Mouse (Mus musculus) right cerebral cortex, postnatal 14 days (tissue): ENCODE measurements around the gene Creg1.

Experiments
- DNase-seq: peaks from one replicate; pipeline ENCODE4 v3.0.0; 2022

Gene Creg1

GRCm38 (mm10) chr1:165763635-165764372 lies at the start of gene Creg1:
Gene Creg1 (plus strand): TSS chr1:165763746.
- peak; percentile 91 for DNase-seq

DNA sequence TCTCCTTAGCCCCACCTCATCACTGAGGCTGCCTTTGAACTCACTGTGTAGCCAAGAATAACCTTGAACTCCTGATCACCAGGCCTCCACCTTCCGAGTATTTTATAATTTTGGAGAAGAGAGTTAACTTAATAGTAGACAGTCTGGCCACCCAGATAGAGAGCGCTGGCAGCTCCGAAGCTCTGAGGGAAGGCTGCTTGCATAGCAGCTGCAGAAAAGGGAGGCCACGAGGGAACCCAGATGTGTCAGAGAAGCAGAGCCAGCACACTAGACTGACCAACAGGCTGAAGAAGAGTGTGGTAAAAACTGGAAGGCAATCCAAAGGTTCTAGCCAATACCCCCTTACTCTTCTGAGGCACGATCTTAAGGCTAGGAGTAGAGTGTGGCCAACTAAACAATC lies 49.7 kb upstream of the Creg1 start:
- no peak for DNase-seq

DNA sequence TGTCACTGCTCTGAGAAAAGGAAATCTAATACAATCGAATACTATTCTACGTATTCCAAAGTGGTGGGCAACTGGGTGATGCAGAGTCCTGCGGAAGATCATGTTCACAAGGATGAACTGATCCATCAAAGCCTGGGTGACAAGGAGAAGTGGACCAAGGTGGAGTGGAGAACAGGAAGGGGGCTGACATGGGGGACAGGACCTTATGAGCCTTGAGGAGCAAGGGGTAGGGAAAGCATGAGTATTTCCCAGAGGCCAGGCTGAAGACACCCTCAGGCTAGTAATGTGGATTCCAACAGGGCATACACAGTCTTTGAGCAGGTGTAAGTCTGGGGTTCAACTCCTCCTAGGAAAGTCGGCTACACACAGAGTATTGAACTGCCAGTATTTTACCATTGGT lies 47.1 kb upstream of the Creg1 start:
- DNase-seq, result no peak

GRCm38 (mm10) chr1:165717711-165718542 lies 45.6 kb upstream of the Creg1 start:
- no peak for DNase-seq

- no peak for DNase-seq
These were observed 44.9 kb upstream of the Creg1 start for GRCm38 (mm10) chr1:165718543-165719105.

DNA sequence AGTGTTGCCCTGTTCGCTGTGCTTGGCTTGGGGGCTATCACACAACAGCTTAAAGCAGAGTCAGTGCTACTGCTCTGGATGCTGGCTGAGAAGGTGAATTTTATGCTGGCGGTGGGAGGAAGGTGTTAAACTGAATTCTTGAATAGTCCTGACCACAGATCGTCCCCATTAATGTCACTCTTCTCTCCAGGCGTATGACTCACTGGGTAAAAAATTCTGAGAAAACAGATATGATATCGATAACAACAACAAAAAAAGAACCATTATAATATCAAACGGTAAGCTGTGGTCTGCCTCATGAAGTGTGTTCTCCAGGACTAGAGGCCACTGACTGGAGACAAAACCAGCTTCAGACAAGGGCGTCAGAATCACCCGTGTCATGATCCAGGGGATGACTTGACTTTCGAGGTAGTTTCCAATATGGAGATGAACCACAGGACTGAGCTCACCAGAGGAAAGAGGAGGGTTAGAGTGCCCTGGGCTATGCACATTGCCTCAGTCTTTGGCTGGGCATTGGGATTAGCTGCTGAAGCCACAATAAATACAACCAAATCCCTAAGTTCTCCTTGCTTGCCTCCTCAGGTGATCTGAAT lies 40.9 kb upstream of the Creg1 start:
- no peak for DNase-seq

- no peak for DNase-seq
These were observed 39.1 kb upstream of the Creg1 start for GRCm38 (mm10) chr1:165724219-165725033.

- no peak for DNase-seq
These were observed 38.4 kb upstream of the Creg1 start for GRCm38 (mm10) chr1:165725039-165725644.

DNA sequence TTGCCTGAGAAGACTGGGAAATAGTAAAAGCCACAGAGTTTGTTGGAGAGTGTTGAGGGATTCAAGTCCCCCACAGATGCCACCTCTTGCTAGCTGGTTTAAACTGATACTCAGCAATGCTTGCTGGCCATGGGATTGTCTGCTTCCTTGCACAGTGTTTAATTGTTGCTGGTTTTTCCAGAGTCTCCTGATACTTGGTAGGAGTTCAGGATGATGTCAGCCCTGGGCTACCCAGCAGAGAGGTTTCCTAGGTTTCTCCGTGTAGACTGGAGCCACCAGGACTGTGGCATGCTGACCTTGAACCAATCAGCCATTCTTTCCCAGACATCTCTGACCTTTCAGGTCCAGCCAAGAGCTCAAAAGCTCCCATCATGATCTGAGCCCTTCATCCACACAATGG lies 36.6 kb upstream of the Creg1 start:
- no peak for DNase-seq

DNA sequence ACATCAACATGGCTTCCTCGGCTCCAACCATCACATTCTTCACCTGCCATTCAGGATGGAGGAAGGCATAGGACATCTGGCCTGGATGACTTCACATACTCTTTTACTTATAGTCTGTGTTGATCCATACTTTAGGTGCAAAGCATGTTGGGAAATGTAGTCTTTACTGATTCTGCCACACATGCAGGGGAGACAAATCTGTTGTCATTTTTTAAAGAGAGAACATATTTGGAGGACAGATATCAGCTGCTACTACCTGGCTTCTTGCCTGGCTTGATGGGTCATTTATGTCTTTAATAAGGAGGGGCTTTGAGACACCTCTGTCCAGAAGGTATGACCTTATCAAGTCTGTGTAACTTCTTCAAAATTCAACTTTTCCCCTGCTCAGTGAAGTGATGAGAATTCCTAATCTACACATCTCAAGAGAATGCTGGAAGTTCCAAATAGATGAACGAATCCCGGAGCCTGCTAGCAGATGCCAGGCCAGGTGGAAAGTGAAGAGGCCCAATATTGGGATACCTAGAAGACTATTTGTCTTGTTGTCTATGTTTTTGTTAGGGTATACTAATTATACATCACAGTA lies 35.4 kb upstream of the Creg1 start:
- no peak for DNase-seq

- DNase-seq, result no peak
These were observed 33.4 kb upstream of the Creg1 start for GRCm38 (mm10) chr1:165730129-165730528.

DNA sequence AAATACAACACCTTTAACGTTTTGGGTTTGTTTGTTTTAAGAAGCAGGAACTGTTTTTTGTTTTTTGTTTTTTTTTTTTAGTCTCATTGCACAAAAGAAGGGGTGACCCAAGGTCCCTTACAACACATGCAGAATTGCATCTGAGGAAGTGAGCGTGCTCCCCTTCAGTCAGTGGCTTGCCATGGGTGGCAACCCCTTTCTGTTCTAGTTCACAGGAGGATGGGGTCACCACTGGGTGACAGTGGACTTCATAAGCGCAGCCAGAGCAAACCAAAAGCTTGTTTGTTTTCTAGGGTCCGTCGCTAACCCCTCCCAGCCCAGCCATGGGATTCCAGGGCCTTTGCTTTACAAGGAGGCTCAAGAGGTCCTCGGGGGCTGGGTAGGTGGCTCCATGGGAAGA lies 32.0 kb upstream of the Creg1 start:
- DNase-seq, result no peak

- no peak for DNase-seq
These were observed 28.7 kb upstream of the Creg1 start for GRCm38 (mm10) chr1:165734840-165735239.

DNA sequence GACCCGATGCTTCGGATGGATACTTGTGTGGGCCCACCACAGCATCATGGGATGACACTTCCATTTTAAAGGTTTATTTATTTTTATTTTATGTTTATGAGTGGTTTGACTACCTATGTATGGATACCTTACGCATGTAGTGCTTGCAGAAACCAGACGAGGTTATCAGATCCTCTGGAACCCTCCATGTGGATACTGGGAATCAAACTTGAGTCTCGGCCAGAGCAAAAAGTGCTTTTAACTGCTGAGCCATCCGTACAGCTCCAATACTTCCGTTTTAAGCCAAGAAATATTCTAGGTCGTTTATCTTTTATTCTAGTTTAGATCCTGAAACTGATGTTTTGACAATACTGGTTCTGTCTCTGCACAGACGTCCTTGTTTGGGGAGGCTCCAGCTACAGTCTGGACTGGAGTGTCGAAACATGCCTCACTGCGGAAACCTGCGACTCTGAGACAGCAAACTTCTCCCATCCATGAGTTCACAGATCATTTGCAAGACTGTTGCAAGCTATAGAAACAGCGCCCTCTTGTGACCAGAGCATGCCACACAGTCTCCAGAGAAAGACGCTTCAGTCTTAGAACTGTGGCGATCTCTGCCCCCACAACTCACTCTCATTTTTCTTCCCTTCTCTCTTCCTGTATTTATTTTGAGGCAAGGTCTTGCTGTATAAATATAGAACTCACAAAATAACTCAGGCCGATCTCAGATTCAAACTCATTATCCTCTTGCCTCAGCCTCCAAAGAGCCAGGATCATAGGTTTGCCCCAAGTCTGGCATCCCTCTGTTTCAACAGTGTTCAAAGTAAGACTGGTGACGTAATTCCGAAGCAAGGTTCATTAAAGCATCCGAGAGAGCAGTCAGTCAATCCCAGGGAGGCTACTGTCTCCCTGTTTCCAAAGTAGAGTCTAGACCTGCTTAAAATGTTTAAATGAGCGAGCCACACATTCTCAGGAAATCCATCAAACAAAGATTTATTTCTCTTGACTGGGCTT lies 27.4 kb upstream of the Creg1 start:
- peak; percentile 93 for DNase-seq

GRCm38 (mm10) chr1:165737451-165737850 lies 26.1 kb upstream of the Creg1 start:
- DNase-seq, result no peak

DNA sequence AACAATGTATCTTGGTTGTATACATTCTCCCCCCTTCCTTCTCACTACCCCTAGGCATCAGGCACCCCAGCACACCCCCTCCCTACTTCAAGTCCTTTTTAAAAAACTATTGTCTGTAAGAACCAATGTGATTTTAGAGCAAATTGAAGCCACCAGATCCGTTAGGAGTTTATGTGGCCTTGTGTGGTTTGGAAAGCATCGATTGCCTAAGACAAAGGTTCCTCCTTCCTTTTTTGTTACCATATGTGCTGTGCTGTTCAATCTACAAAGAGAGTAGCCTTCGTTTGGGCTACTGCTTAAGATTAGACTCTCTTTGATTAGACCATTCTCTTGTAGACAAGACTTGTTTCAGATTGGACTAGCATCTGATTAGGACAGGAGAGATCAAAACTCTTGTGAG lies 25.7 kb upstream of the Creg1 start:
- no peak for DNase-seq

- no peak for DNase-seq
These were observed 24.6 kb upstream of the Creg1 start for GRCm38 (mm10) chr1:165738985-165739384.

- no peak for DNase-seq
These were observed 21.6 kb upstream of the Creg1 start for GRCm38 (mm10) chr1:165741989-165742388.

DNA sequence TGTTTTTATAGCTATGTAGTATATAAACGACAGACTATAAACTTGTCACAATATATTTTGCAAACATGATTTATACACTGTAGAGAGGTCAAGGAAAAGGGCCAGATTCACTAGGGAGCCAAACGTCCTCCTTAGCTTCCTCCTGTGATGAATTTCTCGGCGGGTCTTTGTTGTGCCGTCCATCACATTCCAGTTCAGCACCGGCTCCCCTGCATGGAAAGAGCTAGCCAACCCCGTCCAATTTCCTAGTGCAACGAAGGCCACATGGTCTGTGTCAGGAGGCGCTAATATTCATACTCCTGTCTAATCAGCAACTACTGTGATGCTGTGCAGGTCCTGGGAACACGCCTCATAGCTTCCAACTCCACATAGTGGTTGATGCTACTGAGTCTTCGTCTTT lies 15.5 kb upstream of the Creg1 start:
- no peak for DNase-seq

GRCm38 (mm10) chr1:165751142-165751541 lies 12.4 kb upstream of the Creg1 start:
- DNase-seq, result no peak

DNA sequence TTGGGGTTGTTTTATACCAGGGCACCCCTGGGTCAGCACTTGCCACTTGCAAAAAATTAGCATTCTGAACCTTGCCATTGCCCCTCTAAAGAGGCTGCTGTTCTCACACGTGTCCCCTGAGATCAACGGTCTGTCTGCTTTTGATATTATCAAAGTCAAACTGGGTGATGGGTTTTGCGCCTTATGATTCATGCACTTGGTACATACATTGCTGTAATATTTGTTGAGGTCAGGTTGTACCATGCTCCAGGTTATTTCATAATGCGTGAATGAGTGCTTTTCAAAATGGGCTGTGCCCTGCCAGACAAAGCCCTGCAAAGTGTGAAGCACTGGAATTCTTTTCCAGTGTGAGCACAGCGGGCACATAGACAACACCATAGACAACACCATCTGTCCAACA lies 11.7 kb upstream of the Creg1 start:
- DNase-seq, result no peak
